Mouse (Mus musculus): ENCODE results near the gene Slc25a11. TPM values are rescaled to one million over a fixed set of nuclear protein-coding genes. Genes with fewer than 3 reads are reported as not detected.

Slc25a11 gene
- 93.8 TPM for polyA plus RNA-seq (2015; fragmentation: Illumina TruSeq; extraction: RNeasy Lipid Tissue Mini Kit (QIAGEN cat#74804); ENCODE audit: insufficient read depth, low replicate concordance)

DNA sequence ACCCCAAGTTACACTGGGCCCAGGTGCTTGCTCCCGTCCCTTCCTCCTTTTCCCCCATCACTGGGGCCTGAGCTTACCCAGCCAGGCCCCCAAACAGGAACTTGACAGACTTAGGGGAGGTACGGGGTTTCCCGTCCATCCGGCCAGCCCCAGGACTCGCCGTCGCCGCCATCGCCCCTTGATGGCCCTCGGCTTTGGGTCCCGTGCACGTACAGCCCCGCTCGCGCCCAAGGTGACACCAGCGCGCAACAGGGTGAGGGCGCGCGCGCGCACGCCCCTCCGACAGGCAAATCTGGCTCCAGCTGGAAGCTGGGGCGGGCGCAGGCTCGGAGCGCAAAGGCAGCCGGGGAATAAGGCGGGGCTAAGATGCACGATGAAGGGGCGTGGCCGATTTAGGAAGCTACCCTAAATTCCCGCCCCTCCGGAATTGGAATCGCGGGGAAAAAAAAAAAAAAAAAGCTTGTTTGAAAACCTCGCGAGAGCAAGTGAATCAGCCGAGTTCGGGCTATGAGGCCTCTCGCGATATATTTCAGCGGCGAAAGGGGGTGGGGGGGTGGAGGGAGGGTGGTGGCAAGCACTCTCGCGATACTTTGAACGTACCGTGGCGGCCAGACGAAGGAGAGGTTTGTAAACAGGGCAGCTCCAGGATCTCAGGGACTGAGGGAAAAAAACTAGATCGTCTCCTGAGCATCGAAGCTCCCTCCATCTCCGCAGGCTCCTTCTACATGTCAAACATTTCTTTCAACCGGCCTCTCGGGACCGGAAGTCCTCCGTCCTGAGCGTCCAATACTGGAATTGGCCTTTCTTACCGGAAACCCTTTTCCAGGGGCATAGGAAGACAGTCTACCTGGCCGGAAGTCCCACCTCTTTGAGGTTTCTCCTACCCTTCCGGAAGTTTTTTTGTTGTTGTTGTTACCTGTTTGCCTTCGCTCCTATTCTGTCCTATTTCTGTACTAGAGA lies at the start of gene Slc25a11, which contains the start of gene Rnf167:
Gene Slc25a11 (minus strand): TSS at position 789 of the 960 bp plus-strand sequence.
Gene Rnf167 (plus strand): TSS at position 545 of the 960 bp plus-strand sequence.

GRCm38 (mm10) chr11:70687601-70688199 lies 40.4 kb upstream of the Slc25a11 start, which contains the start of gene Camta2:
Gene Camta2 (minus strand): TSS chr11:70688105.

DNA sequence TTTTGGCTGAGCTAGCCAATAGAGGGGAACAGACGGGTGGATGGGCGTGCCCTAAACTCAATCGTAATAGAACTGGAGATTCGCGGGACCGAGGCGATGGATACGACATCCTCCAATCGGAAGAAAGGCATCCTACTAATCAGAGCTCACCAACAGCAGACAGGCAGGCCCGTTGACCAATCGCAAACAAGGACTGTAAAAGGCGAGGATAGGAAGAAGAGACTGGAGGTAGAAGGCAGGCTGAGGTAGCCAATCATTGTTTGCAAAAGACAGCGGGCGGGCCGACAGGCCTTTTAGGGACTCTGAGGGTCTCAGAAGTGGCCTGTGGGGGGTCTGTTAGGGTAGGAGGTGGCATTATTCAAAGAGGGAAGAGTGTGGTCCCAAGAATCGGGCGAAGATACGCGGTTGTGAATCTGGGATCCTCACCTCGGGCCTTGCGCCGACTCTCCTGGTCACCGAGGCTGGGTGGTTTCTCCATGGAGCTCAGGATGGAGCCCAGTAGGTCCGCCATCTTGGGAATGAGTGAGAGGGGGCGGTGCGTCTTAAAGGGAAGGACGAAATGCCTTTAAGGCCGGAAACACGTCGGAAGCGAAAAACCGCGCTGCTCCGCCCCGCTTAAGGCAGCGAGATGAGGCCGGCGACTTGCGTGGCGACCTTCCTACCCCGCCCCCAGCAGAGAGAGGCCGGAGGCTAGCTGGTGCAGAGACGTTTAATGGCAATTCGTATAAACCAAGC lies 21.7 kb upstream of the Slc25a11 start, which contains the start of gene Spag7:
Gene Spag7 (minus strand): TSS at position 646 of the 735 bp plus-strand sequence.

GRCm38 (mm10) chr11:70656964-70657363 lies 9.7 kb upstream of the Slc25a11 start, which contains the start of gene Eno3:
Gene Eno3 (plus strand): TSS chr11:70657202.

GRCm38 (mm10) chr11:70654198-70654922 lies 7.1 kb upstream of the Slc25a11 start, which contains the start of gene Pfn1:
Gene Pfn1 (minus strand): TSS chr11:70654644.

GRCm38 (mm10) chr11:70638714-70639278 lies 8.5 kb downstream of the Slc25a11 start, which contains the start of gene Gp1ba:
Gene Gp1ba (plus strand): TSS chr11:70639122.

DNA sequence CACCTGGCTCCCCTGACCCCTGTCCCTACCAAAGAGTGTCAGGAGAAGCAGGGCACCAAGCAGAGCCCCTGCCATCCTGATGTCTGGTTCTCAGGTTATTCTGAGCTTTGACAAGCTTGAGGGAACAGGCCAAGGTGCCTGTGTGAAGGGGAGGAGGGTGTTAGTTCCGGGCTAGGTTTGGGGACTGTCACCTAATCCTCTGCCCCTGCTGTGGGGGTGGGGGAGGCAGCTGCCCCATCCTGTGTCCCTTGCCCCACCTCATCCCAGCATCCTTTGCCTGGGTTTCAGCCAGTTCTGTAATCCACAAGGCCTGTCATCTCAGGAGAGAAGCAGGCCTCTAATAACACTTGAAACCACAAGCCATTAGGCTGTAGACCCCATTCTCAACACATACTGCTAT lies 28.2 kb downstream of the Slc25a11 start, which contains the start of gene Chrne:
Gene Chrne (minus strand): TSS at position 116 of the 400 bp plus-strand sequence.

GRCm38 (mm10) chr11:70615516-70616093 lies 31.7 kb downstream of the Slc25a11 start, which contains the start of gene 4930544D05Rik:
Gene 4930544D05Rik (plus strand): TSS chr11:70615848.

Other genes with a start within 250 kb of the Slc25a11 start
- 11.0 TPM for gene Pelp1, start 237.4 kb downstream of the Slc25a11 start, polyA plus RNA-seq (2015; fragmentation: Illumina TruSeq; extraction: RNeasy Lipid Tissue Mini Kit (QIAGEN cat#74804); ENCODE audit: insufficient read depth, low replicate concordance)
- 94.8 TPM for gene Arrb2, start 214.8 kb downstream of the Slc25a11 start, polyA plus RNA-seq (2015; fragmentation: Illumina TruSeq; extraction: RNeasy Lipid Tissue Mini Kit (QIAGEN cat#74804); ENCODE audit: insufficient read depth, low replicate concordance)
- 40.8 TPM for gene Med11, start 195.6 kb downstream of the Slc25a11 start, polyA plus RNA-seq (2015; fragmentation: Illumina TruSeq; extraction: RNeasy Lipid Tissue Mini Kit (QIAGEN cat#74804); ENCODE audit: insufficient read depth, low replicate concordance)
- 4.9 TPM for gene Zmynd15, start 188.0 kb downstream of the Slc25a11 start, polyA plus RNA-seq (2015; fragmentation: Illumina TruSeq; extraction: RNeasy Lipid Tissue Mini Kit (QIAGEN cat#74804); ENCODE audit: insufficient read depth, low replicate concordance)
- gene Cxcl16, start 187.5 kb downstream of the Slc25a11 start, polyA plus RNA-seq (2015; fragmentation: Illumina TruSeq; extraction: RNeasy Lipid Tissue Mini Kit (QIAGEN cat#74804); ENCODE audit: insufficient read depth, low replicate concordance), result 36.3 TPM
- 2.2 TPM for gene Tm4sf5, start 142.2 kb downstream of the Slc25a11 start, polyA plus RNA-seq (2015; fragmentation: Illumina TruSeq; extraction: RNeasy Lipid Tissue Mini Kit (QIAGEN cat#74804); ENCODE audit: insufficient read depth, low replicate concordance)
- not detected for gene Vmo1, start 132.9 kb downstream of the Slc25a11 start, polyA plus RNA-seq (2015; fragmentation: Illumina TruSeq; extraction: RNeasy Lipid Tissue Mini Kit (QIAGEN cat#74804); ENCODE audit: insufficient read depth, low replicate concordance)
- gene Gltpd2, start 128.3 kb downstream of the Slc25a11 start, polyA plus RNA-seq (2015; fragmentation: Illumina TruSeq; extraction: RNeasy Lipid Tissue Mini Kit (QIAGEN cat#74804); ENCODE audit: insufficient read depth, low replicate concordance), result not detected
- gene Psmb6, start 122.1 kb downstream of the Slc25a11 start, polyA plus RNA-seq (2015; fragmentation: Illumina TruSeq; extraction: RNeasy Lipid Tissue Mini Kit (QIAGEN cat#74804); ENCODE audit: insufficient read depth, low replicate concordance), result 92.2 TPM
- gene Gm40193, start 114.5 kb downstream of the Slc25a11 start, polyA plus RNA-seq (2015; fragmentation: Illumina TruSeq; extraction: RNeasy Lipid Tissue Mini Kit (QIAGEN cat#74804); ENCODE audit: insufficient read depth, low replicate concordance), result not detected
- 8.9 TPM for gene Pld2, start 107.4 kb downstream of the Slc25a11 start, polyA plus RNA-seq (2015; fragmentation: Illumina TruSeq; extraction: RNeasy Lipid Tissue Mini Kit (QIAGEN cat#74804); ENCODE audit: insufficient read depth, low replicate concordance)
- gene Mink1, start 84.6 kb downstream of the Slc25a11 start, polyA plus RNA-seq (2015; fragmentation: Illumina TruSeq; extraction: RNeasy Lipid Tissue Mini Kit (QIAGEN cat#74804); ENCODE audit: insufficient read depth, low replicate concordance), result 52.0 TPM
- gene 4930544D05Rik, start 31.6 kb downstream of the Slc25a11 start, polyA plus RNA-seq (2015; fragmentation: Illumina TruSeq; extraction: RNeasy Lipid Tissue Mini Kit (QIAGEN cat#74804); ENCODE audit: insufficient read depth, low replicate concordance), result not detected
- 0.47 TPM for gene Chrne, start 28.3 kb downstream of the Slc25a11 start, polyA plus RNA-seq (2015; fragmentation: Illumina TruSeq; extraction: RNeasy Lipid Tissue Mini Kit (QIAGEN cat#74804); ENCODE audit: insufficient read depth, low replicate concordance)
- 3.7 TPM for gene Gp1ba, start 8.4 kb downstream of the Slc25a11 start, polyA plus RNA-seq (2015; fragmentation: Illumina TruSeq; extraction: RNeasy Lipid Tissue Mini Kit (QIAGEN cat#74804); ENCODE audit: insufficient read depth, low replicate concordance)
- 203 TPM for gene Rnf167, start 244 bp downstream of the Slc25a11 start, polyA plus RNA-seq (2015; fragmentation: Illumina TruSeq; extraction: RNeasy Lipid Tissue Mini Kit (QIAGEN cat#74804); ENCODE audit: insufficient read depth, low replicate concordance)
- 1,849 TPM for gene Pfn1, start 7.2 kb upstream of the Slc25a11 start, polyA plus RNA-seq (2015; fragmentation: Illumina TruSeq; extraction: RNeasy Lipid Tissue Mini Kit (QIAGEN cat#74804); ENCODE audit: insufficient read depth, low replicate concordance)
- 22.1 TPM for gene Eno3, start 9.7 kb upstream of the Slc25a11 start, polyA plus RNA-seq (2015; fragmentation: Illumina TruSeq; extraction: RNeasy Lipid Tissue Mini Kit (QIAGEN cat#74804); ENCODE audit: insufficient read depth, low replicate concordance)
- 38.6 TPM for gene Spag7, start 21.9 kb upstream of the Slc25a11 start, polyA plus RNA-seq (2015; fragmentation: Illumina TruSeq; extraction: RNeasy Lipid Tissue Mini Kit (QIAGEN cat#74804); ENCODE audit: insufficient read depth, low replicate concordance)
- gene Camta2, start 40.6 kb upstream of the Slc25a11 start, polyA plus RNA-seq (2015; fragmentation: Illumina TruSeq; extraction: RNeasy Lipid Tissue Mini Kit (QIAGEN cat#74804); ENCODE audit: insufficient read depth, low replicate concordance), result 19.7 TPM
- gene Inca1, start 52.7 kb upstream of the Slc25a11 start, polyA plus RNA-seq (2015; fragmentation: Illumina TruSeq; extraction: RNeasy Lipid Tissue Mini Kit (QIAGEN cat#74804); ENCODE audit: insufficient read depth, low replicate concordance), result 1.0 TPM
- gene Kif1c, start 53.1 kb upstream of the Slc25a11 start, polyA plus RNA-seq (2015; fragmentation: Illumina TruSeq; extraction: RNeasy Lipid Tissue Mini Kit (QIAGEN cat#74804); ENCODE audit: insufficient read depth, low replicate concordance), result 17.2 TPM
- 9.9 TPM for gene Zfp3, start 116.7 kb upstream of the Slc25a11 start, polyA plus RNA-seq (2015; fragmentation: Illumina TruSeq; extraction: RNeasy Lipid Tissue Mini Kit (QIAGEN cat#74804); ENCODE audit: insufficient read depth, low replicate concordance)
- gene Scimp, start 165.1 kb upstream of the Slc25a11 start, polyA plus RNA-seq (2015; fragmentation: Illumina TruSeq; extraction: RNeasy Lipid Tissue Mini Kit (QIAGEN cat#74804); ENCODE audit: insufficient read depth, low replicate concordance), result 33.4 TPM
- gene Rabep1, start 197.3 kb upstream of the Slc25a11 start, polyA plus RNA-seq (2015; fragmentation: Illumina TruSeq; extraction: RNeasy Lipid Tissue Mini Kit (QIAGEN cat#74804); ENCODE audit: insufficient read depth, low replicate concordance), result 51.8 TPM